Mouse (Mus musculus): ENCODE measurements around the gene Polr3k. TPM values are rescaled to one million over a fixed set of nuclear protein-coding genes. Genes with fewer than 3 reads are reported as not detected.

The Polr3k gene
- polyA plus RNA-seq (2017; shearing (Covaris generic)) = 17.6 TPM

GRCm38 (mm10) chr2:181863791-181864535 lies at the start of gene Polr3k:
Gene Polr3k, plus strand, starts transcription at chr2:181864337.

DNA sequence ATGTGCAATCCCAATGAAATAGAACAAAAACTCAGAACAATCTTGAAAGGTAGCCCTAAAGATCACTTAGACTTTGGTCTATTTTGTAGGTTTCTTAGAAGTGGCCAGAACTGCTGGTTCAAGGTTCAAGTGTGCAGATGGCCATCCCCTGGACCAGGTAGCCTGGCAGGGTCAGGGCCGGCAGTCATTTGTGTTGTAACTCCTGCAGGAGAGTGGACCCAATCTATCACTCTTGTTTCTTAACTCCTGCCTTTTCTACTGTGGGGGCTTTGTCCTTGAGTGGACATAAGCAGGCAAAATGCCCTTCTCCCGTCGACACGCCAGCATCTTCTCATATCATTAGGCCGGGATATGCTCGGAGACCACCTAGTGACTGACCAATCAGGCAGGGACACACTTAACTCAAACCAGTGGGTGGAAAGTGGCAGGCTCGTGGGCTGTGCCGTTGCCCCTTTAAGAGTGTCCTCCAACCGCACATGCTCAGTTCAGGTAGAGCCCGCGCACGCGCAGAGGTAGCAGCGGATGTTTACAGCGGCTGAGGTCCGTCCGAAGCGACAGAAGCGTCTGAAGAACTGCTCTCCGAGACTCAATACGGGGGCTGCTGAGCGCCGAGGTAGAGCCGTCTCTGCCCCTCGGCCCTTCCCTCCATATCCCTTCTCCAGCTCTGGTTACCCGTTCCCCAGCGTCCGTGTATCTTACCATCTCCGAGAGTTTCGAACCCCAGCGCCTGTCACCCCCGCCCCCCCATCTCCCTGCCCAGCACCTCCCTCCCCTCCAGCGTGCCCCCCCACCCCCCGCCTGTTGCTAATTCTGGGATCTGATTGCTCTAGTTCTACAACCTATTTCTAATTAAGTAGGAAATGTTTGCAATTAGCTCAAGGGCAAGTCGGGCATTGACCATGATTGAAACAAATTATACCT lies 26.5 kb upstream of the Polr3k start, which contains the start of gene Pcmtd2:
TSS of gene Pcmtd2 (plus strand) at position 483 of the 921 bp plus-strand sequence.

Other genes with a start within 250 kb of the Polr3k start
- gene Gm29797, start 207.3 kb upstream of the Polr3k start, polyA plus RNA-seq (2017; shearing (Covaris generic)) = not detected
- gene Sox18, start 192.7 kb upstream of the Polr3k start, polyA plus RNA-seq (2017; shearing (Covaris generic)) = not detected
- gene Tcea2, start 184.0 kb upstream of the Polr3k start, polyA plus RNA-seq (2017; shearing (Covaris generic)) = 21.5 TPM
- gene Rgs19, start 170.4 kb upstream of the Polr3k start, polyA plus RNA-seq (2017; shearing (Covaris generic)) = 102 TPM
- gene Lkaaear1, start 165.9 kb upstream of the Polr3k start, polyA plus RNA-seq (2017; shearing (Covaris generic)) = not detected
- gene Oprl1, start 149.3 kb upstream of the Polr3k start, polyA plus RNA-seq (2017; shearing (Covaris generic)) = 0.12 TPM
- not detected for gene Myt1, start 101.0 kb upstream of the Polr3k start, polyA plus RNA-seq (2017; shearing (Covaris generic))
- gene Pcmtd2, start 26.5 kb upstream of the Polr3k start, polyA plus RNA-seq (2017; shearing (Covaris generic)) = 60.8 TPM
- gene Gm14496, start 126.8 kb downstream of the Polr3k start, polyA plus RNA-seq (2017; shearing (Covaris generic)) = not detected